Mouse (Mus musculus) left cerebral cortex, adult 11 months (tissue): ENCODE measurements around the gene Gm43518.

Experiments used
- DNase-seq: peaks from one replicate; pipeline ENCODE4 v3.0.0; 2022; ENCODE audit warnings: low spot score

Gene Gm43518

GRCm38 (mm10) chr5:123927118-123927517, at the start of gene Gm43518:
Gene Gm43518 (plus strand): TSS chr5:123927418.
- DNase-seq = no peak

DNA sequence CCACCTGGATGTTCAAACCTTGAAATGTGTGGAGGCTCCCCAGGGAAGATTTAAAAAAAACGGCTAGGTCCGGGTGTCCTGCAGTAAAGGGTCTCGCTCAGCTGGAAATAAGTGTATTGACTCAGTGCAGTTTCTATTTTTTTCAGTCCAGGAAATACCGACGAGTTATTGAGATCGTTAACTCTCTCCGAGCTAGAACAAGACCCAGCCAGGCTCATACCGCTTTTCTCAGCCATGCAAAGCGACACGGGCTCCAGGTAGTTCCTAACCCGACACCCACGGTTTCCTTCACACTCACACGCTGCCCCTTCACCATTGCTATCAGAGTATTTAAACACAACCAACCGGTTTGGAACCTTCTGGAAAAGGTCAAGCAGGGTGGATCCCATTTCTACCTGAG, 49.2 kb upstream of the Gm43518 start:
- no peak for DNase-seq

DNA sequence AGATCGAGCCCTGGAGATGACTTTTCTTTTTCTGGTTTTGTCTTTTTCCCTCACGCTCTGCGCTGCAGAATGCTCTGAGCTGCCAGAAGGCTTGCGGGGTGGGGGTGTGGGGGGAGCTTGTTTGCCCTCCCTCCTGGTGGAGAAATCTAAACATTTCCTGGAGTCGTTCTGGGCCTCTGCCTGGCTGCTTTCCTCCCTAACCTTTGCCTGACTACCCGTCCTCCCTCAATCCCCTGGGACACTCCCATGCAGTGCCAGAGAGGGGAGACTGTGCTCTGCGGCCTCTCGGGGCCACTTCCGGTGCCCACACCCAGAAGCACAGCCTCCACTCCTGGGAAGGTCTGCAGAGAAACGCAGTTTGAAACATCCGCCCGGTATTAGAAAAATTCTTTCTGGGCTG, 47.3 kb upstream of the Gm43518 start, which contains the start of gene Hcar1:
TSS of gene Hcar1 (minus strand) at position 93 of the 400 bp plus-strand sequence.
- DNase-seq = no peak

GRCm38 (mm10) chr5:123880778-123881177, 46.4 kb upstream of the Gm43518 start:
- DNase-seq = no peak

DNA sequence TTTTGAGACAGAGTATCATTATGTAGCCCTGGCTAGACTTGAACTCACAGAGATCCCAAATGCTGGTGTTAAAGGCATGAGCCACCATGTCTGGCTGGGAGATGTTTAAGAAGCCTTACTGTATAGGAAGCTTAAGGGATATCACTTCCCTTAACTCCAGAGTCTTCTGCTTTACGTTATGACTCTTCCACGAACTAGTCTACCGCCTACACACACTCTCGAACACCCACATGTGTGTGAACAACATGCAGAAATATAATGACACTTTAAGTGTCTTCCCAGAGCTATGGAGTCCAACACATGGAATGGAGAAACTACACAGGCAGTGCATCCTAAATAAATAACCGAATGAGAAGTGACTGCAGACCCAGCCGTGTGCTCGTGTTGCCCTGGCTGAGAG, 43.3 kb upstream of the Gm43518 start:
- DNase-seq = no peak

GRCm38 (mm10) chr5:123884332-123884731, 42.9 kb upstream of the Gm43518 start:
- no peak for DNase-seq

DNA sequence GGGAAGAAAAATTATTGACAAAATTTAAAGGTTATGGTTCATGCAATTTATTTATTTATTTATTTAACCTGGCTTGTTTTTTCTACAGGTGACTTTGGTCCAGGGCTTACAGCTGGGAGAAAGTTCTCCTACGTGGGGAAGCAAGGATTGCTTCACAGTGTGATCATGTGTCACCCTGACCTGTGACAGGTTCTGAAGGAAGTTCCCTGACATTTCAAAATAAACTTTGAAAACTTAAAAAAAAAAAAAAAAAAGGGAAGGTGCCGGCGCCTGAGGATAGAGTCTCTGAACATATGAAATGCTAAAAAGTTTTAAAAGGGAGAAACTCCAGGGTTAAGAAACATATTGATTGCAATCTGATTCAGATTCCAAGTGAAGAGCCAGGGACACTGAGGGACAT, 40.9 kb upstream of the Gm43518 start:
- DNase-seq = no peak

DNA sequence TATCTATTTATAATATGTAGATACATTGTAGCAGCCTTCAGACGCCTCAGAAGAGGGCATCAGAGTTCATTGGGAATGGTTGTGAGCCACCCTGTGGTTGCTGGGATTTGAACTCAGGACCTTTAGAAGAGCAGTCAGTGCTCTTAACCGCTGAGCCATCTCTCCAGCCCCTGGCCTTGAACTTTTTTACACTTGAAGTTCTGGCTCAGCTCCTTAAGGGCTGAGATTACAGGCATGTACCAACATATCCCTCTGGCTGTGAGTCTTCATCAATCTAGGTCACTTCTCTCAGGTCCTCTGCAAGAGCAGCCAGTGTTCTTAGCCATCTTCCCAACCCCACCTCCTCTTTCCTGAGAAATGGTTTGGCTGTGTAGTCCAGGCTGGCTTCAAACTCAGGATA, 36.9 kb upstream of the Gm43518 start:
- no peak for DNase-seq

DNA sequence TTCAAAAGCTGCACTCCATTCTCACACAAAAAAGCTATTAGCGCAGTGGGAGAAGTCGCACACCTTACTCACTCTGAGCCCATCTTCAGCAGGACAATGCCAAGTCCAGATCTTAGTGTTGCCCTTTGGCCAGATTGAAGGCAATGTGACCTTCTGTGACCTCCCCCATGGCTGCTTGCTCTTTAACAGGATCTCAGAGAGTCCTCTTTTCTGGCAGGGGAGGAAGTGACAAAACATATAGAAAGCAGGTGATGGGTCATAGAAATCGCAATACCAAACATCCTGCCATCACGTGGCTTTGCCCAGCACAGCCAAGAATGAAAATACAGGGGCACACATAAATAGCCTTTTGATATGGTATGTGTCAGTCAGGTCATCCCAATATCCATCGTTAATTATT, 36.2 kb upstream of the Gm43518 start:
- no peak for DNase-seq

DNA sequence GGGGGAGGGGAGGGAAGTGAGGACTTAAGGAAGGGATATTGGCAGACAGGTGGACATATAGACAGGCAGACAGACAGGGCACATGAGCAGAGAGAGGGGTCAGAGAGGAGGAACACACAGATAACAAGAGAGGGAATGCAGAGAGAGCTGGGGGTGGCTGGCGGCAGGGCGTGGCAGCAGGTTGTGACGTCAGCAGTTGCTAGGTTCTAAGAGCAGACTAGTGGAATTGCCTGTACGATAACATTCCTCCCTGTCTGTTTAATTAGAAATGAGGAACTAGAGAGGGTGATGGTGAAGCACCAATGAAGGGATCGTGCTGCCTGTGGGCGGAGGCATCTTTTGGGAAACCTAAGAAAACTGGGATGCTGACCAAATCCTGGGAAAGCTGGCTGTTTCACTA, 35.5 kb upstream of the Gm43518 start:
- DNase-seq = no peak

GRCm38 (mm10) chr5:123893520-123893919, 33.7 kb upstream of the Gm43518 start:
- DNase-seq = no peak

DNA sequence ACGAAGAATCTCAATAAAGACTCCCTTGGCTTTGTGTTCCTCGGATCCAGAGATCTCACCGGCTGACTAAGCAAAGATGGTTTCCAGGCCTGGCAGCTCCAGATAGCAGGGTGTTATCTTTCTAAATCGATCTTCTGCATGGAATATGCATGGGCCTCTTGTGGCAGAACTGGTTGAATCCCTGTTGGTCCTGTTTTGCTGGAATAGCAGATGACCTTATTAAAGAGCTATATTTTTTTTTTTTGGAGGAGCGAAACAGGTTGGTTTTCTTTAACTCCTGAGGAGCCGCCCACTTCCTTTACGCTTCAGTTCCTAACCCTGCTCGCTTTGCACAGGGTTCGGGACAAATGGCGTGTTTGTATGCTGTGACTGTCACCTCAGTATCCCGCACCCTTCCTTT, 30.8 kb upstream of the Gm43518 start:
- no peak for DNase-seq

GRCm38 (mm10) chr5:123897352-123897751, 29.9 kb upstream of the Gm43518 start:
- DNase-seq = no peak

- DNase-seq = no peak
Observed at GRCm38 (mm10) chr5:123904059-123904672, 23.1 kb upstream of the Gm43518 start.

DNA sequence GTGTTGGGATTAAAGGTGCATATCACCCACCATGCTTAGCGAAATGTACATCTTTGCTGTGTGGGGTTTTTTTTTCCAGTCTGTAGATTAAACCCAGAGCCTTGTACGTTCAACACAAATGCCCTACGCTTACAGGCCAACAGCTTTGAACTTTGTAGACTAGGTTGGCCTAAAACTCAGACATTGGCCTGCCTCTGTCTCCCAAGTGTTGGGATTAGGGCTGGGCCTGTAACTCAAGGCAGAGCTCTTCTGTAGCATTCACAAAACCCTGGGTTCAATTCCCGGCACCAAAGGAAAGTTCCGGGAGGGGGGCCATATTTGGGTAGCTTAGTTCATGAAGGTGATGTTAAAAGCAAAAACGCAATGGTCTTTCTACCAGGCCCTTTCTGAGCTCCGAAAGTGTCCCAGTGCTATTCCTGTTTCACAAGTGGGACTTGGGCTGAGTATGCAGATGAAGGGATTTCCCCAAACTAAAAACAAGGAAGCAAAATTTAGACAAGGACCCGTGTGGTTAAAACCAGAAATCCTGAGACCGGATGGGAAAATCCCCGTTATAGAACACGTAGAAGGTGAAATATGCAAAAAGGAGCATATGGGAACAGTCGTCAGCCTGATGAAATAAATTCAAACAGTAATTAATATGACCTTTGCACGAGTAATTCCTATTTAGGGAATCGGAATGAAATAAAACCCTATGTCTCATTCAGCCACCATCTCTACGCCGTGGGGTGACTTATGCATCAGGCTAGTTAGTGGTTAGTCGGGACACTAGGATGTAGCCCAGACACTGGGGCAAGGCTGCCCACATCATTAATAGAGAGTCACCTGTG, 20.9 kb upstream of the Gm43518 start:
- DNase-seq = no peak

DNA sequence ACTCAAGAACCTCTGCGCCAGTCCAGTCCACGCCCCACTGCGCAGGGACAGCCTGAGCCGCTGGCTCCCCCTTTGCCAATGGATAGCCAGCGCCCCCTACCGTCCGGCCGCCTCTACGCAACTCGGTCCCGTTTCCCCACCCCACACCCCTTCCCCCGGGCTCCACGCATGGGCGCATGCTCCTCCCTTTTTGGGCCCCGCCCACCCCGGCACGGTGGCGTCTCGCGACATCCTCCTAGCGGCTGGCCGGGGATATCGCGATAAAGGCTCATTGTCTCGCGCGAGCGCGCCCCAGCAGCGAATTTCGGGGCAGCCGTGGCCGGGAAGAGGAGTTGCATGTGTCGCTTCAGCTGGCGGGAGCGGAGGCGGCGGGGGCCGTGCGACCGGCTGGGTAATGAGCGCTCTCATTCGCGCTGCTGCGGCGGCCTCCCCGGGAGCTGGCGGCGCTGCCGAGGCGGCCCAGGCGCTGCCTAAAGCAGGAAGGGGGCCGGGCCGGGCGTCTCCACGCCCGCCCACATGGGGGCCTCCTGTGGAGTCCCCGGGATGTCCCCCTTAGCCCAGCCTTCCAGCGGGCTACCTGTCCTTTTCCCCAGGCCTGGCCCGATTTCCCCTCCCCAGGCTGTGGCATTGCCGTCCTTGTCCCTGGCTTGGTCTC, 20.1 kb upstream of the Gm43518 start, which contains the start of gene Denr:
TSS of gene Denr (plus strand) at position 200 of the 655 bp plus-strand sequence.
- DNase-seq = peak; percentile 94

- no peak for DNase-seq
Observed at GRCm38 (mm10) chr5:123907631-123907977, 19.6 kb upstream of the Gm43518 start.

- DNase-seq = no peak
Observed at GRCm38 (mm10) chr5:123914852-123915251, 12.4 kb upstream of the Gm43518 start.

DNA sequence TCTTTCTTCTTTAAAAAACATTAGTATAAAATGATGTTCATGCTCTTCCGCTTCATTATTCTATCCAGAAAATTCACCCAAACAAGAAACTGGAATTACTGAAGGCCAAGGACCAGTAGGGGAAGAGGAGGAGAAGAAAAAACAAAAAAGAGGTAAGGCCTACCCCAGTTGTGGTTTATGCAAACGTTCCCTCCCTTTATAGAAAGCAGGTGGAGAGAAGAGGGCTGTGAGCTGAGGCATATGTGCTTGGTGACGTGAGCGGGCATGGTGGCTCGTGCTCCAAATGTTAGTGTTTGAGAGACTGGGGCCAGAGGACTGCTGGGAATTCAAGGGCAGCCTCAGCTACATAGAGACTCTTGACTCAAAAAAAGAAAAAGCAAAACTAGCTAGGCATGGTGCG, 5.1 kb upstream of the Gm43518 start:
- DNase-seq = no peak

GRCm38 (mm10) chr5:123930508-123930989, 3.3 kb downstream of the Gm43518 start, which contains the start of gene Ccdc62:
Gene Ccdc62 (plus strand): TSS chr5:123930679.
- peak; percentile 87 for DNase-seq

GRCm38 (mm10) chr5:123931131-123931530, 3.9 kb downstream of the Gm43518 start:
- DNase-seq = no peak

DNA sequence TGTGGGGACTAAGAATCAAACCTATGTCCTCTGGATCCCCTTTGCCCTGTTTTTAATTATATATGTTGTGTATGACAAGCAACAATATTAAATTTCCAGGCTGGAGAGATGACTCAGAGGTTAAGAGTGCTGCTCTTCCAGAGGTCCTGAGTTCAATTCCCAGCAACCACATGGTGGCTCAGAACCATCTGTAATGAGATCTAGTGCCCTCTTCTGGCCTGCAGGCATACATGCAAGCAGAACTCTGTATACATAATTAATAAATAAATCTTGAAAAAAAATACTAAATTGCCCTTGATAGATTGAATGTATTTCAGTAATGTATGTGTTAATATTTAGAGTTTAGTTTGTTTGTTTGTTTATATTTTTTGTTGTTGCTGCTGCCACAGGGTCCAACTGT, 5.7 kb downstream of the Gm43518 start:
- DNase-seq = no peak

DNA sequence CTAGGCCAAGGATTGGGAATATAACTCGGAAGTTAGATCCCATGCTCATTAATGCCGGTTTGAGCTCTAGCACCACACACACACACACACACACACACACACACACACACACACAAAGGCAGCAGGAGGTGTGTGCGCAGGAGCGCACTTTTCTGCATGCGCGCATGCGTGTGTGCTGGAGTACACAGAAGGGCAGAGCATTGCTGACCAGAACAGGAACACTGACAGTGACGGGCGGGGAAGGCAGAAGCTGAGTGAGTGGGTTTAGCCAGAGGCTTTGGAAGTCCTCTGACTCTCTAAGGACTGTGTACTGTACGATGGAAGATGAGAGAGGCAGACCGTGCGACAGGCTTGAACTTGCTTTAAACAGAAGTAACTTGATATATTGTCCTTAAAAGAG, 6.3 kb downstream of the Gm43518 start:
- DNase-seq = no peak
